ENCODE assay signal across 1 mouse cellular context in the genomic region with DNA sequence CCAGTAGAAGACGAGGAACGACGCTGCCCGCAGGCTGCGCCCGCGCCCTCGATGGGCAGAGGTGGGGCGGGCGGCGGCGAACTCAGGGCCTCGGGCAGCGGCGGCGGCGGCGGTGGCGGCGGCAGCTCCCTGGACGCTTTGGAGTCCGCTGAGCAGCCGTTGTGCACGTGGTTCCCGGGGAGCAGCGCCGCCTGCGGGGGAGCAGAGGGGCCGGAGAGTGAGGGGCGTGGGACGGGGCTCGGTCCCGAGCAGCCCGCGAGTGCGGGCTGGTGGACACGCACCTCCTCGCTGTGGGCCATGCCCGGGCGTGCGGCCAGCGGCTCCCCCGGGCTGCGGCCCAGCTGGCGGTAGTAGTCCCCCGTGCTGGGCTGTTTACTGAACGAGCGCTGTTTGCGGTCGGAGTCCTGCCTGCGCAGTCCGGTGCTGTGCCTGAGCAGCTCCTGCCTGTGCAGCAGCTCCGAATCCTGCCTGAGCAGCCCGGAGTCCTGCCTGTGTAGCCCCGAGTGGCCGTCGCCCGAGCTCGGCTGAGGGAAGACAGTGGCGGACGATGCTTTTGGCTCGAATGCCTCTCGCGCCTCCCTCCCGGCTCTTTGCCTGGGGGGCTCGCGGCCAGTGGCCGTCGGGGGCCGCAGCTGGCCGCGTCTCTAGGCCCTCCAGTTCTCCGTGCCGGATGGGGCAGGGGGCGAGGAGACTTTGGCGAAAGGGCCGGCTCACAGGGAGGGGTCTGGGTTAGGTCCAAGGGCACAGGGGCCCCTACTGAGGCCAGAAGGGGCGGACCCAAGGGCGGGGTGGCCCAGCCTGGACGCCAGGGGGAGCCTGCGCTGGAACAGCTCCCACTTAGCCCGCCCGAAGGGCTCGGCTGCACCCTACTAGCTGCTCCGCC.
TF ChIP-seq lines count a peak whose summit lies in the region.

No protein-coding gene starts in this region.

TF ChIP-seq in C2C12, 6 proteins besides CTCF, POLR2A, EP300 and RAD21:
- TF ChIP-seq USF1 (IDR thresholded peaks at IDR 0.05; ENCODE audit: low read depth) (no peak), FOSL1 (IDR thresholded peaks at IDR 0.05; ENCODE audit: insufficient read depth, low read length, poor library complexity, severe bottlenecking) (no peak), CEBPB (IDR thresholded peaks at IDR 0.05; ENCODE audit: low read depth) (no peak), MYOG (IDR thresholded peaks at IDR 0.05; ENCODE audit: control insufficient read depth, extremely low read depth, insufficient read length) (no peak), MAX (IDR thresholded peaks at IDR 0.05) (no peak), MYOD1 (IDR thresholded peaks at IDR 0.05; ENCODE audit: control insufficient read depth, insufficient read length, low read depth) (no peak)
